Mouse (Mus musculus): ENCODE results near the gene Ust. TPM values are rescaled to one million over a fixed set of nuclear protein-coding genes. Genes with fewer than 3 reads are reported as not detected.

The Ust gene
- polyA plus RNA-seq, 1 experiment from 2014 or later = 0.63 TPM

- TF ChIP-seq EP300 (IDR thresholded peaks at IDR 0.05; ENCODE audit: low read depth) (no peak), CTCF (IDR thresholded peaks at IDR 0.05; ENCODE audit: low read depth) (no peak)
- H3K4me1 ChIP-seq (ENCODE audit: insufficient read depth) = no peaks in the 10 kb centered on the region
- WGBS (ENCODE audit: insufficient replicate concordance) = 76% methylated on average over 13 of the region's 13 CpGs
- no peaks in the 10 kb centered on the region for H3K27me3 ChIP-seq (ENCODE audit: insufficient read depth, low read length)
- no peak overlapping the region for H3K4me2 ChIP-seq (ENCODE audit: low read depth, low read length)
- no peak overlapping the region for H3K27ac ChIP-seq (ENCODE audit: low read depth)
- ATAC-seq (no peak), DNase-seq (no peak)
- no peaks in the 10 kb centered on the region for H3K9me3 ChIP-seq (ENCODE audit: low read length)
- no peak overlapping the region for H3K9ac ChIP-seq (replicated peaks)
- H3K36me3 ChIP-seq (replicated peaks; ENCODE audit: insufficient read depth, low read length) = no peaks in the 10 kb centered on the region
- H3K4me3 ChIP-seq (ENCODE audit: low read depth, low read length) = no peak overlapping the region
Measured at GRCm38 (mm10) chr10:8428787-8429778, 89.5 kb downstream of the Ust start.

- Histone ChIP-seq H3K4me2 (ENCODE audit: low read depth, low read length) (no peak overlapping the region), H3K36me3 (replicated peaks; ENCODE audit: insufficient read depth, low read length) (no peaks in the 10 kb centered on the region)
Measured at GRCm38 (mm10) chr10:8427671-8428364, 90.8 kb downstream of the Ust start.

DNA sequence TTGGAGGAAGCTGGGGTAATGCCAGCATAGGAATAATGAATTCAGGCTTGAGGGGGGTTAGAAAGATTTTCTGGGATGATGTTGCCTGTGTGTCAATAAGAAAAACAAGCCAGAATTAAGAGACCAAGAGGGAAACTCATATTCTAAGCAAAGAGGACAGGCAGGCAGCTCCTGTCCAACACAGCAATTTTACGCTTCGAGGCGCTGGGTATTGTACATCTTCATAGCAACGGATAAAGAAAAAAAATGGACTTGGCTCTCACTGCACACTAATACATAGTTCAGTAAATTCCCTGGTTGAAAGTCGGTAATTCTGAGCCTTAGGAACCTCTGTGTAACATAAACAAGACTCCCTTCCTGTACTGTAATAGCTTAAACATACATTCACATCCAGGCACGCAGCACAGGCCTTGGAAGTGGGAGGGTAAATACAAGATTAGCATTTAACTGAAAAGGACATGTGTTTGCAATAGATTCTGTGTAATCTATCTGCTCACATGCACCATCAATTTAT lies 99.1 kb downstream of the Ust start:
- H3K9me3 ChIP-seq (ENCODE audit: low read length) = no peaks in the 10 kb centered on the region
- no peak for ATAC-seq
- H3K27me3 ChIP-seq (ENCODE audit: insufficient read depth, low read length) = no peaks in the 10 kb centered on the region
- no peak overlapping the region for H3K4me3 ChIP-seq (ENCODE audit: low read depth, low read length)
- H3K9ac ChIP-seq (replicated peaks) = no peak overlapping the region
- H3K27ac ChIP-seq (ENCODE audit: low read depth) = no peak overlapping the region
- H3K4me2 ChIP-seq (ENCODE audit: low read depth, low read length) = no peak overlapping the region
- H3K36me3 ChIP-seq (replicated peaks; ENCODE audit: insufficient read depth, low read length) = no peaks in the 10 kb centered on the region
- TF ChIP-seq CTCF (IDR thresholded peaks at IDR 0.05; ENCODE audit: low read depth) (no peak), EP300 (IDR thresholded peaks at IDR 0.05; ENCODE audit: low read depth) (no peak)
- no peaks in the 10 kb centered on the region for H3K4me1 ChIP-seq (ENCODE audit: insufficient read depth)
- 54% methylated on average over 6 of the region's 6 CpGs for WGBS (ENCODE audit: insufficient replicate concordance)
- DNase-seq = no peak

More at GRCm38 (mm10) chr10:8427671-8428364, 90.8 kb downstream of the Ust start:
- no peak for TF ChIP-seq EP300 (IDR thresholded peaks at IDR 0.05; ENCODE audit: low read depth)
- no peak for TF ChIP-seq CTCF (IDR thresholded peaks at IDR 0.05; ENCODE audit: low read depth)
- H3K4me3 ChIP-seq (ENCODE audit: low read depth, low read length) = no peak overlapping the region
- no peak overlapping the region for H3K9ac ChIP-seq (replicated peaks)
- DNase-seq (no peak), ATAC-seq (no peak)
- H3K4me1 ChIP-seq (ENCODE audit: insufficient read depth) = no peaks in the 10 kb centered on the region
- H3K9me3 ChIP-seq (ENCODE audit: low read length) = no peaks in the 10 kb centered on the region
- WGBS (ENCODE audit: insufficient replicate concordance) = 80% methylated on average over 12 of the region's 12 CpGs
- H3K27ac ChIP-seq (ENCODE audit: low read depth) = no peak overlapping the region
- no peaks in the 10 kb centered on the region for H3K27me3 ChIP-seq (ENCODE audit: insufficient read depth, low read length)

DNA sequence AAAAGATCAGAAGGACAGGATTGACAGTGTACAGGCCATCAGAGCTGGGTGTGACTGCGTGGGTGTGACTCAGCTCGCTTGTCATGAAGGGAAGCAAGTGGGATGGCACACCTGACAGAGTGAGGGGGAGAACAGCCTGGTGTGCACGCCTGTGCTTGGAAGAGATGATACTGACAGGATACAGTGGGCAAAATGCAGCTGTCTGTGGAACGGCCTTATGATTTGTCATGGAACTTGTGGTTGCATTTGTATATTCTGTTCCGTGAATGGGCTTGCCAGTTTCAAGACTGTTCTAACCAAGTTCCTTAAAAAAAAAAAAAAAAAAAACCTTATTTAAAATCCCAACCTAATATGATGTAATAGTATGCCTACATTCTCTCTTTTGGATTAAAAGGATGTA lies 103.2 kb downstream of the Ust start:
- H3K4me2 ChIP-seq (ENCODE audit: low read depth, low read length) = no peak overlapping the region
- no peaks in the 10 kb centered on the region for H3K36me3 ChIP-seq (replicated peaks; ENCODE audit: insufficient read depth, low read length)
- ATAC-seq (no peak), DNase-seq (no peak)
- TF ChIP-seq CTCF (IDR thresholded peaks at IDR 0.05; ENCODE audit: low read depth) (no peak), EP300 (IDR thresholded peaks at IDR 0.05; ENCODE audit: low read depth) (no peak)
- no peaks in the 10 kb centered on the region for H3K27me3 ChIP-seq (ENCODE audit: insufficient read depth, low read length)
- 64% methylated on average over 5 of the region's 5 CpGs for WGBS (ENCODE audit: insufficient replicate concordance)
- no peak overlapping the region for H3K27ac ChIP-seq (ENCODE audit: low read depth)
- H3K9me3 ChIP-seq (ENCODE audit: low read length) = no peaks in the 10 kb centered on the region
- H3K4me1 ChIP-seq (ENCODE audit: insufficient read depth) = no peaks in the 10 kb centered on the region
- no peak overlapping the region for H3K4me3 ChIP-seq (ENCODE audit: low read depth, low read length)
- no peak overlapping the region for H3K9ac ChIP-seq (replicated peaks)

DNA sequence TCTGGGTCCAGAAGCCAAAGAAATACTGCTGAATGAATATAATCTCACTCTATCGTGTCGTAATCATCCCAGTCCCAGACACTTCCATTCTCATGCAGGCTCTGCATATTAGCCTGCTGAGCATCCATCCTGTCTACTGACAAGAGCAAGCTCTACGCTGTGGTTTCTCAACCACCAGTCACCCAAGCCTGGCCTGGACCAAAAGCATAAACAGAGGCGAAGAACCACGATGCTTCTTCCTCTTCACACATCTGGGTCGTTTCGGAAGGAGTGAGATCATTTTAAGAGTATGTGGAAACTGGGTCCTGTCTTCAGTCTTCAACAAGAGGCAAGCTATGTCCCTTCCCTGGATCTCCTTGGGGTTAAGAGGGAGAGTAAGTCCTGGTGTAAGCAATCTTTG lies 103.6 kb downstream of the Ust start:
- no peak for ATAC-seq
- no peak for TF ChIP-seq EP300 (IDR thresholded peaks at IDR 0.05; ENCODE audit: low read depth)
- no peak for TF ChIP-seq CTCF (IDR thresholded peaks at IDR 0.05; ENCODE audit: low read depth)

GRCm38 (mm10) chr10:8405141-8405540 lies 113.5 kb downstream of the Ust start:
- H3K27ac ChIP-seq (ENCODE audit: low read depth) = no peak overlapping the region
- TF ChIP-seq EP300 (IDR thresholded peaks at IDR 0.05; ENCODE audit: low read depth) = no peak
- TF ChIP-seq CTCF (IDR thresholded peaks at IDR 0.05; ENCODE audit: low read depth) = no peak
- no peaks in the 10 kb centered on the region for H3K27me3 ChIP-seq (ENCODE audit: insufficient read depth, low read length)
- H3K36me3 ChIP-seq (replicated peaks; ENCODE audit: insufficient read depth, low read length) = no peaks in the 10 kb centered on the region
- WGBS (ENCODE audit: insufficient replicate concordance) = 75% methylated on average over 4 of the region's 4 CpGs
- no peak for ATAC-seq
- H3K4me3 ChIP-seq (ENCODE audit: low read depth, low read length) = no peak overlapping the region
- no peak overlapping the region for H3K4me2 ChIP-seq (ENCODE audit: low read depth, low read length)
- DNase-seq = no peak
- no peaks in the 10 kb centered on the region for H3K4me1 ChIP-seq (ENCODE audit: insufficient read depth)
- no peaks in the 10 kb centered on the region for H3K9me3 ChIP-seq (ENCODE audit: low read length)
- no peak overlapping the region for H3K9ac ChIP-seq (replicated peaks)

More for the DNA sequence above, 103.6 kb downstream of the Ust start:
- DNase-seq = no peak
- H3K27ac ChIP-seq (ENCODE audit: low read depth) = no peak overlapping the region
- no peaks in the 10 kb centered on the region for H3K9me3 ChIP-seq (ENCODE audit: low read length)
- WGBS (ENCODE audit: insufficient replicate concordance) = 68% methylated on average over 7 of the region's 7 CpGs
- H3K36me3 ChIP-seq (replicated peaks; ENCODE audit: insufficient read depth, low read length) = no peaks in the 10 kb centered on the region
- H3K4me1 ChIP-seq (ENCODE audit: insufficient read depth) = no peaks in the 10 kb centered on the region
- H3K4me3 ChIP-seq (ENCODE audit: low read depth, low read length) = no peak overlapping the region
- H3K9ac ChIP-seq (replicated peaks) = no peak overlapping the region
- H3K4me2 ChIP-seq (ENCODE audit: low read depth, low read length) = no peak overlapping the region
- H3K27me3 ChIP-seq (ENCODE audit: insufficient read depth, low read length) = no peaks in the 10 kb centered on the region
